In genomic region chr5:18489709-18490108, GRCm38 (mm10) we compare ENCODE assay signal across 31 mouse cellular contexts.
"Had no signal": no experiment of that assay in that cellular context is flagged by ENCODE, and none has a peak within 500 bp of the region (broad histone marks: within the 10 kb centered on the region; RNA-seq: fewer than 3 reads in every experiment).

No protein-coding gene starts in this region.

- H3K27me3 ChIP-seq: limb, embryonic 12.5 days; limb, embryonic 13.5 days; limb, embryonic 15.5 days; liver, embryonic 12.5 days; liver, embryonic 13.5 days; liver, embryonic 15.5 days; lung, embryonic 15.5 days; megakaryocyte, embryonic 14.5 days; midbrain, embryonic 12.5 days; midbrain, embryonic 13.5 days; midbrain, embryonic 15.5 days; neural tube, embryonic 12.5 days had no signal

- H3K9ac ChIP-seq: limb, embryonic 12.5 days; limb, embryonic 13.5 days; limb, embryonic 15.5 days; liver, embryonic 12.5 days; liver, embryonic 13.5 days; liver, embryonic 14.5 days; liver, embryonic 15.5 days; liver, postnatal 0 days; lung, embryonic 14.5 days; lung, embryonic 15.5 days; midbrain, embryonic 12.5 days; midbrain, embryonic 13.5 days; midbrain, embryonic 15.5 days; neural tube, embryonic 12.5 days had no signal

- ATAC-seq: liver, embryonic 12.5 days; liver, postnatal 0 days; lung, postnatal 0 days; midbrain, embryonic 13.5 days; midbrain, embryonic 15.5 days; midbrain, embryonic 16.5 days had no signal

- H3K36me3 ChIP-seq: limb, embryonic 10.5 days; limb, embryonic 12.5 days; limb, embryonic 13.5 days; limb, embryonic 15.5 days; liver, embryonic 12.5 days; liver, embryonic 13.5 days; liver, embryonic 15.5 days; lung, embryonic 15.5 days; midbrain, embryonic 10.5 days; midbrain, embryonic 12.5 days; midbrain, embryonic 13.5 days; midbrain, embryonic 15.5 days; neural tube, embryonic 12.5 days had no signal

- H3K4me2 ChIP-seq: limb, embryonic 12.5 days; limb, embryonic 13.5 days; limb, embryonic 15.5 days; liver, embryonic 12.5 days; liver, embryonic 13.5 days; liver, embryonic 15.5 days; lung, embryonic 14.5 days; lung, embryonic 15.5 days; midbrain, embryonic 11.5 days; midbrain, embryonic 12.5 days; midbrain, embryonic 13.5 days; midbrain, embryonic 15.5 days; neural tube, embryonic 12.5 days had no signal

- H3K27ac ChIP-seq: limb, embryonic 10.5 days; limb, embryonic 12.5 days; limb, embryonic 13.5 days; limb, embryonic 15.5 days; liver, embryonic 12.5 days; liver, embryonic 13.5 days; liver, embryonic 14.5 days; liver, embryonic 15.5 days; lung, embryonic 15.5 days; macrophage; midbrain, embryonic 10.5 days; midbrain, embryonic 12.5 days; midbrain, embryonic 13.5 days; midbrain, embryonic 15.5 days; neural tube, embryonic 12.5 days had no signal

- H3K9me3 ChIP-seq: limb, embryonic 10.5 days; limb, embryonic 12.5 days; limb, embryonic 13.5 days; limb, embryonic 15.5 days; liver, embryonic 12.5 days; liver, embryonic 13.5 days; liver, embryonic 15.5 days; lung, embryonic 15.5 days; megakaryocyte, embryonic 14.5 days; midbrain, embryonic 10.5 days; midbrain, embryonic 12.5 days; midbrain, embryonic 13.5 days; midbrain, embryonic 15.5 days; neural tube, embryonic 12.5 days had no signal

- H3K4me1 ChIP-seq: limb, embryonic 10.5 days; limb, embryonic 12.5 days; limb, embryonic 13.5 days; limb, embryonic 15.5 days; liver, embryonic 12.5 days; liver, embryonic 13.5 days; liver, embryonic 15.5 days; lung, embryonic 15.5 days; megakaryocyte, embryonic 14.5 days; midbrain, embryonic 10.5 days; midbrain, embryonic 12.5 days; midbrain, embryonic 13.5 days; midbrain, embryonic 15.5 days; neural tube, embryonic 12.5 days had no signal

- H3K4me3 ChIP-seq: limb, embryonic 10.5 days; limb, embryonic 12.5 days; limb, embryonic 13.5 days; limb, embryonic 15.5 days; liver, embryonic 12.5 days; liver, embryonic 13.5 days; liver, embryonic 15.5 days; lung, embryonic 15.5 days; megakaryocyte, embryonic 14.5 days; midbrain, embryonic 10.5 days; midbrain, embryonic 12.5 days; midbrain, embryonic 13.5 days; midbrain, embryonic 15.5 days; myocyte; neural tube, embryonic 12.5 days had no signal

- DNase-seq: left cerebral cortex, postnatal 4 days; liver; liver, embryonic 13.5 days; liver, postnatal 0 days; lung, adult 18-20 months; lung, adult 2 months; lung, embryonic 14.5 days; lung, postnatal 10 days; lung, postnatal 14 days; lung, postnatal 36 days; lung, postnatal 4 days; midbrain, embryonic 14.5 days had no signal
